Mouse (Mus musculus) lung, postnatal 0 days (tissue): ENCODE measurements around the gene Scyl2. TPM values are rescaled to one million over a fixed set of nuclear protein-coding genes. Genes with fewer than 3 reads are reported as not detected.
A peak's percentile ranks its signal among the peaks of the same experiment; 100 is the strongest.

Experiments
- ATAC-seq: fragments of 200-750 bp; cut with Nextera tagmentation; 2 replicates; pipeline ENCODE4 v1.8.0; 2017; ENCODE audit warnings: moderate library complexity
- DNase-seq: peaks from one replicate; pipeline ENCODE4 v3.0.0-alpha.2; 2016; ENCODE audit warnings: low spot score
- H3K27ac ChIP-seq: fragments of 300-500 bp; sonication (generic); 2 replicates; pipeline ENCODE4 v1.5.1; 2014; ENCODE audit warnings: antibody characterized with exemption, mild to moderate bottlenecking, low read length, mixed read lengths
- H3K27me3 ChIP-seq: fragments of 300-500 bp; sonication (generic); replicated peaks from 2 replicates; pipeline ENCODE4 v1.6.1; 2014; ENCODE audit warnings: low read length, mixed read lengths; ENCODE audit not compliant: insufficient read depth
- H3K36me3 ChIP-seq: fragments of 300-500 bp; sonication (generic); 2 replicates; pipeline ENCODE4 v1.6.1; 2014; ENCODE audit warnings: low read length, mixed read lengths; ENCODE audit not compliant: insufficient read depth
- H3K4me1 ChIP-seq: fragments of 300-500 bp; sonication (generic); 2 replicates; pipeline ENCODE4 v1.6.1; 2014; ENCODE audit warnings: antibody characterized with exemption, low read depth, low read length, mixed read lengths; ENCODE audit not compliant: insufficient read depth
- H3K4me2 ChIP-seq: fragments of 300-500 bp; sonication (generic); replicated peaks from 2 replicates; pipeline ENCODE4 v1.6.1; 2014; ENCODE audit warnings: low read depth, mild to moderate bottlenecking, low read length, moderate library complexity, mixed read lengths
- H3K4me3 ChIP-seq: fragments of 300-500 bp; sonication (generic); 2 replicates; pipeline ENCODE4 v1.5.1; 2014; ENCODE audit warnings: low read depth, low read length
- H3K9ac ChIP-seq: fragments of 300-500 bp; sonication (generic); replicated peaks from 2 replicates; pipeline ENCODE4 v1.6.1; 2014; ENCODE audit warnings: low read depth, mild to moderate bottlenecking
- H3K9me3 ChIP-seq: fragments of 300-500 bp; sonication (generic); 2 replicates; pipeline ENCODE4 v1.6.1; 2016; ENCODE audit warnings: low read length, mixed read lengths
- CTCF ChIP-seq: IDR thresholded peaks from 2 replicates; pipeline ENCODE4 v1.5.1; 2016; ENCODE audit warnings: antibody characterized with exemption, mild to moderate bottlenecking
- EP300 ChIP-seq: IDR thresholded peaks from 2 replicates; pipeline ENCODE4 v1.6.1; 2016; ENCODE audit warnings: antibody characterized with exemption, mild to moderate bottlenecking, control low read depth
- WGBS: fragments of 180-500 bp; shearing (Covaris S2); extraction: QIAGEN DNeasy Blood & Tissue Kit; methylation state at CpG from one replicate; pipeline ENCODE4 v1.1.7; 2014; 5-methylcytosine and 5-hydroxymethylcytosine counted together
- polyA plus RNA-seq: library from polyadenylated mRNA; unstranded; fragments of >200 nt; fragmentation: Nextera tagmentation; extraction: Ambion mirVana; gene quantifications from 2 replicates; pipeline ENCODE4 v1.2.1, GENCODE M21; 2015

Gene Scyl2
- polyA plus RNA-seq, 1 experiment from 2014 or later = 4.8 TPM

DNA sequence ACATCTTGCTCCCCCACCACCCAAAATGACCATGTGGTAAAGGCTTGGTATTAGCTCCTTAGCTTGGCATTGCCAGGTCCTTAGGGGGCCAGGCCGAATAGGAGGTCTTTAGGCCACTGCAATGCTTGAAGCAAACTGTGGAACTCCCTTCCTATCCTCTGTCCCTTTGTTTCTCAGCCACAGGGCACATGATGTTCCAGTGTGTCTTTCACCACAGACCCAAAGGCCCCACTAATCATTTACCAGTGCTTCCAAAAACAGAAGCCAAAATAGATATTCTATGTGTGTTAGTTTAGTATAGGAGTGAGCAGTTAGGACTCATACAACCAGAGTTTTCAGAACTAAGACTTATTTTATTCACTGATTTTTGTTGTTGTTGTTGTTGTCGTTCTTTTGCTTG lies 59.4 kb downstream of the Scyl2 start:
- 79% methylated on average over 2 of the region's 2 CpGs for WGBS

DNA sequence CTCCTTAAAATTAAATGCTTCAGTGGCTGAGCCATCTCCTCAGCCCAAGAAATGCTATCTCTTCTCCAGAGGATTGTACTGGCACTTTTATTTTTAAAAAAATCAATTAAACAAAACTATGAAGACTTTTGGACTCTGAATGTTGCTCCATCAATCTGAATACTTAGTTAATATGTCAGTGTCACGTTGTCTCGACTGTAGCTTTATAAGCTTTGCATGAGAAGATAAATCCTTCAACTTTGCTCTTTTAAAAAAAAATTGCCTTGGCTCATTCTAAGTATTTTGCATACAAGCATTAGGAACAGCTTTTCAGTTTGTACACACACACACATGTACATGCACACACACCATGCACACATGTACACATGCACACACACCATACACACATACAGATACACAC lies 61.9 kb downstream of the Scyl2 start:
- TF ChIP-seq EP300 (no peak), CTCF (no peak)
- no peak overlapping the region for H3K4me3 ChIP-seq
- no peaks in the 10 kb centered on the region for H3K9me3 ChIP-seq
- 68% methylated on average over 2 of the region's 2 CpGs for WGBS
- H3K4me1 ChIP-seq = no peaks in the 10 kb centered on the region
- no peaks in the 10 kb centered on the region for H3K27me3 ChIP-seq
- H3K9ac ChIP-seq = no peak overlapping the region
- H3K27ac ChIP-seq = no peak overlapping the region
- DNase-seq (no peak), ATAC-seq (no peak)
- H3K36me3 ChIP-seq = no peaks in the 10 kb centered on the region
- no peak overlapping the region for H3K4me2 ChIP-seq

More for the DNA sequence above, 59.4 kb downstream of the Scyl2 start:
- no peaks in the 10 kb centered on the region for H3K27me3 ChIP-seq
- DNase-seq (no peak), ATAC-seq (no peak)
- no peak overlapping the region for H3K4me2 ChIP-seq
- no peaks in the 10 kb centered on the region for H3K36me3 ChIP-seq
- H3K4me1 ChIP-seq = no peaks in the 10 kb centered on the region
- TF ChIP-seq CTCF (no peak), EP300 (no peak)
- H3K27ac ChIP-seq = no peak overlapping the region
- H3K4me3 ChIP-seq = no peak overlapping the region
- no peak overlapping the region for H3K9ac ChIP-seq
- H3K9me3 ChIP-seq = no peaks in the 10 kb centered on the region

- TF ChIP-seq CTCF (no peak), EP300 (no peak)
- H3K36me3 ChIP-seq = no peaks in the 10 kb centered on the region
- H3K4me3 ChIP-seq = no peak within 1 kb of the TSS
- no peaks in the 10 kb centered on the region for H3K9me3 ChIP-seq
- H3K27me3 ChIP-seq = no peaks in the 10 kb centered on the region
- no peak for DNase-seq
- no peak within 1 kb of the TSS for H3K9ac ChIP-seq
- WGBS = 29% methylated on average over 7 of the region's 7 CpGs
- H3K4me1 ChIP-seq = no peaks in the 10 kb centered on the region
- H3K27ac ChIP-seq = no peak within 1 kb of the TSS
- H3K4me2 ChIP-seq = no peak within 1 kb of the TSS
- no peak for ATAC-seq
Observed at GRCm38 (mm10) chr10:89621129-89621528, 65.0 kb downstream of the Scyl2 start, which contains the start of gene Slc17a8. Slc17a8 (minus strand) TSS chr10:89621253.

GRCm38 (mm10) chr10:89599311-89599710 lies 86.8 kb downstream of the Scyl2 start:
- DNase-seq = peak; percentile 57
- H3K27me3 ChIP-seq = no peaks in the 10 kb centered on the region
- WGBS = 46% methylated on average over 5 of the region's 5 CpGs
- peak; percentile 53; the same call in 1 of the 2 replicates for ATAC-seq
- H3K9me3 ChIP-seq = no peaks in the 10 kb centered on the region
- no peak overlapping the region for H3K4me2 ChIP-seq
- TF ChIP-seq CTCF = no peak
- TF ChIP-seq EP300 = 0 out of 2 replicates have a peak, but pooled peaks have one; percentile 16
- no peak overlapping the region for H3K4me3 ChIP-seq
- H3K4me1 ChIP-seq = no peaks in the 10 kb centered on the region
- H3K27ac ChIP-seq = no peak overlapping the region
- H3K9ac ChIP-seq = no peak overlapping the region
- no peaks in the 10 kb centered on the region for H3K36me3 ChIP-seq

GRCm38 (mm10) chr10:89597275-89597674 lies 88.8 kb downstream of the Scyl2 start:
- Histone ChIP-seq H3K27ac (no peak overlapping the region), H3K4me2 (no peak overlapping the region), H3K4me1 (no peaks in the 10 kb centered on the region), H3K9ac (no peak overlapping the region), H3K36me3 (no peaks in the 10 kb centered on the region), H3K4me3 (no peak overlapping the region), H3K9me3 (no peaks in the 10 kb centered on the region), H3K27me3 (no peaks in the 10 kb centered on the region)
- 67% methylated on average over 4 of the region's 4 CpGs for WGBS
- no peak for DNase-seq
- ATAC-seq = no peak
- TF ChIP-seq EP300 (no peak), CTCF (no peak)

- ATAC-seq = no peak
- WGBS = 84% methylated on average over 5 of the region's 5 CpGs
- H3K9ac ChIP-seq = no peak overlapping the region
- no peaks in the 10 kb centered on the region for H3K4me1 ChIP-seq
- TF ChIP-seq CTCF (no peak), EP300 (no peak)
- H3K4me2 ChIP-seq = no peak overlapping the region
- H3K27ac ChIP-seq = no peak overlapping the region
- H3K4me3 ChIP-seq = no peak overlapping the region
- H3K36me3 ChIP-seq = no peaks in the 10 kb centered on the region
- no peak for DNase-seq
- no peaks in the 10 kb centered on the region for H3K9me3 ChIP-seq
- H3K27me3 ChIP-seq = no peaks in the 10 kb centered on the region
Observed at GRCm38 (mm10) chr10:89595935-89596334, 90.2 kb downstream of the Scyl2 start.

- Histone ChIP-seq H3K36me3 (no peaks in the 10 kb centered on the region), H3K4me2 (no peak overlapping the region), H3K9ac (no peak overlapping the region), H3K27ac (no peak overlapping the region), H3K4me1 (no peaks in the 10 kb centered on the region), H3K9me3 (no peaks in the 10 kb centered on the region), H3K27me3 (no peaks in the 10 kb centered on the region), H3K4me3 (no peak overlapping the region)
- DNase-seq (no peak), ATAC-seq (no peak)
- TF ChIP-seq CTCF (no peak), EP300 (no peak)
- WGBS = 44% methylated on average over 1 of the region's 1 CpGs
Observed at GRCm38 (mm10) chr10:89595514-89595913, 90.6 kb downstream of the Scyl2 start.
